Mouse (Mus musculus) testis, postnatal 10 days (tissue): ENCODE results near the gene Acp4.
"Not testable (repeated sequence)": the region's sequence is repeated elsewhere in the genome, so short reads cannot be mapped to it uniquely, and the experiment has no call there.

ENCODE experiments used
- DNase-seq: peaks from one replicate; pipeline ENCODE4 v3.0.0; 2021; ENCODE audit warnings: low spot score

The Acp4 gene

DNA sequence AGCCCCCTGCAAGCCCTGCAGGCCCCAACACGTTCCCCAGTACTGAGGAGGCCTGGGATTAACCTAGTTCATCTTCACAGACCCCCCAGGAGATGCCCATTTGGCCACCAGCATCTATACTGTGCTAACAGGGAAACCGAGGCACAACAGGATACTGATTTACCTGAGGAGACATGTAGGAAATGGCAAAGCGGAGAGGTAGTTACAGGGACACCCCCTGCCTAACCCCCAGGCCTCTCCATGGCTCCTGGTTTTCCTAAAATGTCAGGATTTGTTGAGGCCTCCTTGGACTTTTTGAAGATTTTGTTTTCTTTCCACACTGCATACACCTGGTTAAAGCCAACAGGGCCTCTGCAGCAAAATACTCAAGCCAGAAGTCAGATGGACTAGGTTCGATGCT, at the start of gene Acp4:
Acp4 (minus strand) TSS at position 101 of the 400 bp plus-strand sequence.
- no peak for DNase-seq

GRCm38 (mm10) chr7:44306516-44307240, 49.5 kb upstream of the Acp4 start, which contains the start of gene Clec11a:
Gene Clec11a (minus strand): TSS chr7:44306902.
- DNase-seq: no peak

GRCm38 (mm10) chr7:44305686-44306085, 48.5 kb upstream of the Acp4 start:
- DNase-seq: no peak

GRCm38 (mm10) chr7:44304775-44305641, 47.8 kb upstream of the Acp4 start:
- DNase-seq: peak; percentile 96

- DNase-seq: no peak
Observed at GRCm38 (mm10) chr7:44304463-44304774, 47.2 kb upstream of the Acp4 start.

- DNase-seq: no peak
Observed at GRCm38 (mm10) chr7:44303346-44304340, 46.5 kb upstream of the Acp4 start.

GRCm38 (mm10) chr7:44297501-44297900, 40.3 kb upstream of the Acp4 start:
- DNase-seq: not testable (repeated sequence)

GRCm38 (mm10) chr7:44291418-44291817, 34.2 kb upstream of the Acp4 start:
- DNase-seq: no peak

DNA sequence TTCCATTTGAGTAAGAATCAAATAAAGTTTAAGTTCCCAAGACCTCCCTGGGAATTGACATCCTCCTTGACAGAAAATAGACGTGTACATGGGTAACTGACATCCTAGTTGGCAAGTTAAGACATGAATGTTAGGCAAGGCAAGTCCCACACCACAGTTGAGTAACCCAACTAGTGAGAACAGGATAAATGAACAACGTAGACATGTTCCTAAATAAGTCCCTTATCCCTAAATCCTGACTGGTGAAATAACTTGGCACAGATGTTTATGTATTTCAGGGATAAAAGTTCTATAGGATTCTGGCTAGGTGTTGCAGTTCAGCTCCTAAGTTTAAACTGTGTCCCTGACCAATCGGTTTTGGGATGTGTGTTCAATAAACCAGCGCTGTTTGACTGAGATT, 33.8 kb upstream of the Acp4 start:
- no peak for DNase-seq

DNA sequence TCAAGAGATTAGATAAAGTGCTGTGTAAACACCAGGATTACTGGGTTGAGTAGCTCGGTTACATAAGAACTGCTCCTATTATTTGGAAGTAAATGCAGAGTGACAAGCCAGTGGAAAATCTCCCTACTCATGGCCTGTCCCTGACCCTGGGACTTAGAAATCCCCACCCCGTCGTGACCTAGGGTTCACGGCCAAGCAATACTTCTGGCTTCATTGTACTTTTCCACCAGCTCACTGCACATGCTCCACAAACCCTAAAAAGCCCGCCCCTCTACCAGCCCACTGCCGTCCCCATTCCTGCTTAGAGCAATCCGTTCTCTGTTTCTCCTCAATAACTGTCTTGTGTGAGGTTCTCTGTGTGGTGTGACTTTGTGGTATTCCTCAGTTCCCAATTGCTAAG, 30.6 kb upstream of the Acp4 start:
- DNase-seq: no peak

GRCm38 (mm10) chr7:44281586-44281985, 24.4 kb upstream of the Acp4 start:
- no peak for DNase-seq

DNA sequence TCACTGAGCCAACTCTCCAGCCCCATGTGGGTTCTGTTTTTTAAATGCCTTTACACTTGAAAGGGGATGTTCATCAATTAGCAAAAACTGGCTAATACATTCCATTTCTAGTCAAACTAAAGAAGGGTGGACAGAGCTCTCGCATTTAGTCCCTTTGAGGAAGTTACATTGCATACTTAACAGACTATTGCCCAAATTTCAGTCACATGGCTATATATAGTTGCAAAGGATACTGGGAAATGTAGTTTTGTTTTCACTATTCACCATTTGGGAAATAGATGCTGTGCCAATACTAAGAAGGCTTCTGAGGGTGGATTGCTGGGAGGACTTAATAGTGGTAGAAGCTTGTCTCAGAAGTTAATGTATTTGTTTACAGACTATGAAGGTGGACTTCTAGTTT, 23.8 kb upstream of the Acp4 start:
- no peak for DNase-seq

DNA sequence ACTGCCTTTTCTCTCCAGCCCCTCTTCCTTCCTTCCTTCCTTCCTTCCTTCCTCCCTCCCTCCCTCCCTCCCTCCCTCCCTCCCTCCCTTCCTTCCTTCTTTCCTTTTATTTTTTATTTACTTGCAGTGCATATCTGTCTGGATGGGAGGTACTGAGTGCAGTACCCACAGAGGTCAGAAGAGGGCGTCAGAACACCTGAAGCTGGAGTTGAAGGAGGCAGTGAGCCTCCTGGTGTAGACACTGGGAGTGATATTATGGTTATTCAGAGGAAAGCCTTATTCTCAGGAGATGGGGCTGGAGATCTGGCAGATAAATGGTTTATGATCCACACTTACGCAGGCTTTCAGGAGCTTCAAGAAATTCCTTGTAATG, 20.1 kb upstream of the Acp4 start:
- peak; percentile 62 for DNase-seq

GRCm38 (mm10) chr7:44276461-44277249, 19.5 kb upstream of the Acp4 start:
- DNase-seq: no peak

- no peak for DNase-seq
Observed at GRCm38 (mm10) chr7:44275546-44275945, 18.4 kb upstream of the Acp4 start.

DNA sequence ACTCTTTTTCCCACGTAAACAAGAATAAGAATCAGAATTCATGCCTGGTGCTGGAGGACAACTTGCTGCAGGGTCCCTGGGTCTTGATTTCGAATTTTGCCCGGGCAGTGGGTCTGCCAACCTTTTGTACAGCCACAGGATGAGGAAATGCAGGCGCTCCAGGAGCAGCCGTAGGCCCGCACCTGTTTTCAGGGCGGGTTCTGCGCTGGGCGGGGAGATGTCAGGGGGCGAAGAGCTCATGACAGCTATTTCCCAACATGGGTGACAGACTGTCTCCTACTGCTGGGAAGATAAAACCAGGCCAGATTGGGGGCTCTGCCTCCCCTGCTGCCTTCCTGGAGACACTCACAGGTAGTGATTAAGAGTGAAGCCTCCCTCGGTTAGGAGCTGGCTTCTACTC, 16.9 kb upstream of the Acp4 start:
- no peak for DNase-seq

- no peak for DNase-seq
Observed at GRCm38 (mm10) chr7:44273446-44273845, 16.3 kb upstream of the Acp4 start.

- DNase-seq: no peak
Observed at GRCm38 (mm10) chr7:44272546-44272945, 15.4 kb upstream of the Acp4 start.

GRCm38 (mm10) chr7:44271309-44271708, 14.1 kb upstream of the Acp4 start:
- no peak for DNase-seq

DNA sequence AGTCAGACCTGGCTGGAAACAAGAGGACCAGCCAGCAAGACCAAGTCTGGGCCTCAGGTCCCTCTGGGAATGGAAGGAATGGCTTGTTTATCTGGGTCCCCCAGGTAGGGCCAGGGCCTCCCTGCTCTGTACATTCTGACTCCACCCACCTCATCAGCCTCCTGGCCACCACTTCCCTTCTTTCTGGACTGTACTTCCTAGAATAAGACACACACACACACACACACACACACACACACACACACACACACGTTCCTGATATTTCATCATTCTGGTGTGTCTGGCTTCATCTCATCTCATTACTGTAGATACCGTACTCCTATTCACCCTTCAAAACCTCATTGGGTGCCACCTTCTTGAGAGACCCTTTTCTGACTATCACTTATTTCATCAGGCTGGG, 12.2 kb upstream of the Acp4 start:
- DNase-seq: no peak

DNA sequence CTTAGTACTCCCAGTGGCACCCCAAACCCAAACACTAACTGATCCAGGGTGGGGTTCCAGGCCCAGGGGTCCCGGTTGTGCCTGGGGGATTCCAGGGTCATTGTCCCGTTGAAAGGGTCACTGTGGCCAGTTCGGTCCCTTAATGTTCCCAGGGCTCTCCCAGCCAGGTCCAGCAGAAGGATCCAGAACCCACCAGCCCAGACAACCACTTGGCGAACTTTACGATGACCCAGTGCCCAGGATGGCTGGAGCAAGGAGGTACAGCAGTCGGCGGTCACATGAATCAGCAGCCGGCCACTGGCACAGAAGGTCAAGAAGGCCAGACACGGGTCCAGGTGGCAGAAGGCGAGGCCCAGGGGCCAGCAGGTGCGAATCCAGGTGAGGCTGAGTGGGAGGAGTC, 10.9 kb upstream of the Acp4 start:
- no peak for DNase-seq
